Mouse (Mus musculus): ENCODE data around the gene Plekho1.

- no peak for TF ChIP-seq CTCF (conservative IDR thresholded peaks at IDR 0.05; ENCODE audit: low read length)
- no peak for TF ChIP-seq POU5F1 (IDR thresholded peaks at IDR 0.05; ENCODE audit: borderline replicate concordance, low read length)
- TF ChIP-seq NANOG (IDR thresholded peaks at IDR 0.05; ENCODE audit: borderline replicate concordance, low read length): no peak
Measured at GRCm38 (mm10) chr3:96000080-96000632, 4.4 kb upstream of the Plekho1 start.

All from E14TG2a.4 (cell line).